Mouse (Mus musculus): ENCODE data around the gene Ophn1. TPM values are rescaled to one million over a fixed set of nuclear protein-coding genes. Genes with fewer than 3 reads are reported as not detected.

The Ophn1 gene
- polyA plus RNA-seq, 1 experiment from 2014 or later: 11.0 TPM

DNA sequence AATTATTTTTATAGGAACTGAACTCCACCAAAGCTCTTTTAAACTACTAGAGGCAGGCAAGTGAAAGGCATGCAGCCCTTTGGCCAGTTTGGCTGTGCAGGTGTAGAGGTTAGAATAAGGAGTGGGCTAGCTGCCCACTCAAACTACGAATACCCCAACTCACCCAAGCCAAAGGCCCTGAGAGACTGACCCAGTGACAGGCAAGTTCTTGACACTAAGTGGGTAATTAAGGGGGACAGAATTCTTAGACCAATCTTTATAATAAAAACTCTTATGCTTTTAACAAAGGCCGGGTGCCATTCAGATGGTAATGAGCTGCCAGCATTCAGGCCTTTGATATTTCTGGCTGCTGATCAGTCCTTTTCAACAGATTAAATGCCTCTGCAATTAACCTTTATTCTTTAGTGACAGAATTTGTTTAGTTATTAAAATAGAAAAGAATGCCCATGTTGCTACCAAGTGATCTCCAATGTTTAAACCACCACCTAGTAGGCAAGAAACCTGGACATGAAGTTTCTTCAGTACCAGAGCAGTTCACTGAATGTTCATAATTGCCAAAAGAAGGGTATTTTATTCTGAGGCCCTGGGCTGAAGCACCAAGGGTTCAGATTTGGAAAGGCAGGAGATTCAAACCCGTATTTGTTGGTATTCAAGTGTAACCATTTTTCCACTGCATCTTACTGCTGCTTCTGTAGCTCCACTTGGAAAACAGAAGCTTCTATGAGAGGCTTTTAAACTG is 262.0 kb downstream of the Ophn1 start:
- no peak overlapping the region for H3K9ac ChIP-seq (ENCODE audit: low read length)
- no peak for ATAC-seq (replicated peaks; ENCODE audit: low FRiP score, low TSS enrichment, low read depth)
- no peak overlapping the region for H3K4me3 ChIP-seq (ENCODE audit: low read depth, low read length)
- no peak overlapping the region for H3K4me2 ChIP-seq (ENCODE audit: low read length)
- H3K27me3 ChIP-seq (replicated peaks; ENCODE audit: control insufficient read depth, insufficient read depth, low read length): no peaks in the 10 kb centered on the region
- 84% methylated on average over 3 of the region's 3 CpGs for WGBS
- no peak overlapping the region for H3K27ac ChIP-seq (ENCODE audit: low read depth)
- DNase-seq (ENCODE audit: low spot score): no peak
- no peaks in the 10 kb centered on the region for H3K9me3 ChIP-seq (ENCODE audit: control insufficient read depth, low read length)
- no peaks in the 10 kb centered on the region for H3K36me3 ChIP-seq (ENCODE audit: control insufficient read depth, insufficient read depth, low read length)
- no peaks in the 10 kb centered on the region for H3K4me1 ChIP-seq (replicated peaks; ENCODE audit: control insufficient read depth, insufficient read depth, low read length)

DNA sequence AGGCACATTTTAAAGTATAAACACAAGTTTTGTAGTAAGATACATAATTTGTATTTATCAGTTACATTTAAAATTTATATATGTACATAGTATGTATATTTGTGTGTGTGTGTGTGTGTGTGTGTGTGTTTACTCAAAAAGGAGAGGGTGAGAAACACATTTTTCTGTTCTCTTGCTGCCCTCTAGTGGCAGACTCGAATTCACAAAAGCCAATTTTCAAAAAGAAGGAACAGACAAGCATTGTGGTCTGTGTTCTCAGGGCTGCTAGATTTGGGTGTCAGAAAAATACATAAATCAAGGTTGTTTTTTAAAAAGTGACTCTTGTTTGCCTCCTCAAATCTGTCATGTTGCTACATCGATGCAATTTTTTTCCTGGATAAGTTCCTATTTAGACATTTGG is 272.0 kb downstream of the Ophn1 start:
- no peaks in the 10 kb centered on the region for H3K4me1 ChIP-seq (replicated peaks; ENCODE audit: control insufficient read depth, insufficient read depth, low read length)
- no peaks in the 10 kb centered on the region for H3K27me3 ChIP-seq (replicated peaks; ENCODE audit: control insufficient read depth, insufficient read depth, low read length)
- no peak overlapping the region for H3K27ac ChIP-seq (ENCODE audit: low read depth)
- WGBS: 5% methylated on average over 2 of the region's 2 CpGs
- H3K9me3 ChIP-seq (ENCODE audit: control insufficient read depth, low read length): no peaks in the 10 kb centered on the region
- ATAC-seq (replicated peaks; ENCODE audit: low FRiP score, low TSS enrichment, low read depth) (no peak), DNase-seq (ENCODE audit: low spot score) (no peak)
- no peak overlapping the region for H3K4me2 ChIP-seq (ENCODE audit: low read length)
- no peak overlapping the region for H3K4me3 ChIP-seq (ENCODE audit: low read depth, low read length)
- H3K9ac ChIP-seq (ENCODE audit: low read length): no peak overlapping the region
- H3K36me3 ChIP-seq (ENCODE audit: control insufficient read depth, insufficient read depth, low read length): no peaks in the 10 kb centered on the region

DNA sequence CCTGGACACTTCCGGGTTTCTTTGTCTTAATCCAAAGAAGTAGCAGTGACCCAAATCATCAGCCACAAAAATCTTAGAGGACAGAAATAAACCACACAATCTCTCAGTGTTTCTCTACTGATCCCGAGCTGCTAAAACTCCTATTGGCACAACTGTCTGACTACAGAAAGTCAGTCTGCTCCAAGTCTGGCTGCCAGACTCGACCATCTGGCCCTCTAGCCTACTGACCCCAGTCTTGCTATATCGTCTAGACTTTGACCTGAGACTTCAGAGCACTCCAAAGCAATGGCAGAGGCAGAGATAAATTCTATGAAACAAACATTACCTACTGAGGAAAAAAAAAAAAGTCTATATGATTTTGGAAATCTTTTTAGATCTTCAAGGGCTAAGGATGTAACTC is 273.4 kb downstream of the Ophn1 start:
- Histone ChIP-seq H3K27me3 (replicated peaks; ENCODE audit: control insufficient read depth, insufficient read depth, low read length) (no peaks in the 10 kb centered on the region), H3K9me3 (ENCODE audit: control insufficient read depth, low read length) (no peaks in the 10 kb centered on the region), H3K4me3 (ENCODE audit: low read depth, low read length) (no peak overlapping the region), H3K9ac (ENCODE audit: low read length) (no peak overlapping the region), H3K4me1 (replicated peaks; ENCODE audit: control insufficient read depth, insufficient read depth, low read length) (no peaks in the 10 kb centered on the region), H3K27ac (ENCODE audit: low read depth) (no peak overlapping the region), H3K36me3 (ENCODE audit: control insufficient read depth, insufficient read depth, low read length) (no peaks in the 10 kb centered on the region), H3K4me2 (ENCODE audit: low read length) (no peak overlapping the region)
- DNase-seq (ENCODE audit: low spot score): no peak
- ATAC-seq (replicated peaks; ENCODE audit: low FRiP score, low TSS enrichment, low read depth): no peak
- 66% methylated on average over 4 of the region's 4 CpGs for WGBS

DNA sequence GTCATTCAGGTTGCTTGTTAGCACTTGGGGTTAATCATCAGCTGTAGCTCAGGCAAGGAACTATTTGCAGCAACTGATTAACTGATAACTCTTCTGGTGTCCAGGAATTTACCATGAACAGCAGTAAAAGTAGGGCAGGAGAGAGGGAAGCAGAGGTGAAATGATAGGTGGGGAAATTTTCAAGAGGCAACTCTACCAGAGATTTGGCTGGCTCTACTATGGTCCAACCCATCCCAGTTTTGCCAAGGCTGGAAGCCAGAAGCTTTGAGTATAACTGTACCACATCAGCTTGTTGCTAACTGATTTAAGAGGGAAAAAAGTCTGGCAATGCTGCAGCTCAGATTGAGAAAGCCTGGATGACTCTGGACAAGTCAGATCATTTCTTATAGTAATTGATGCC is 316.6 kb downstream of the Ophn1 start:
- no peaks in the 10 kb centered on the region for H3K27me3 ChIP-seq (replicated peaks; ENCODE audit: control insufficient read depth, insufficient read depth, low read length)
- H3K4me3 ChIP-seq (ENCODE audit: low read depth, low read length): no peak overlapping the region
- H3K9me3 ChIP-seq (ENCODE audit: control insufficient read depth, low read length): no peaks in the 10 kb centered on the region
- no peak overlapping the region for H3K4me2 ChIP-seq (ENCODE audit: low read length)
- H3K4me1 ChIP-seq (replicated peaks; ENCODE audit: control insufficient read depth, insufficient read depth, low read length): no peaks in the 10 kb centered on the region
- no peak for DNase-seq (ENCODE audit: low spot score)
- no peak overlapping the region for H3K9ac ChIP-seq (ENCODE audit: low read length)
- H3K36me3 ChIP-seq (ENCODE audit: control insufficient read depth, insufficient read depth, low read length): no peaks in the 10 kb centered on the region
- ATAC-seq (replicated peaks; ENCODE audit: low FRiP score, low TSS enrichment, low read depth): no peak
- H3K27ac ChIP-seq (ENCODE audit: low read depth): no peak overlapping the region

DNA sequence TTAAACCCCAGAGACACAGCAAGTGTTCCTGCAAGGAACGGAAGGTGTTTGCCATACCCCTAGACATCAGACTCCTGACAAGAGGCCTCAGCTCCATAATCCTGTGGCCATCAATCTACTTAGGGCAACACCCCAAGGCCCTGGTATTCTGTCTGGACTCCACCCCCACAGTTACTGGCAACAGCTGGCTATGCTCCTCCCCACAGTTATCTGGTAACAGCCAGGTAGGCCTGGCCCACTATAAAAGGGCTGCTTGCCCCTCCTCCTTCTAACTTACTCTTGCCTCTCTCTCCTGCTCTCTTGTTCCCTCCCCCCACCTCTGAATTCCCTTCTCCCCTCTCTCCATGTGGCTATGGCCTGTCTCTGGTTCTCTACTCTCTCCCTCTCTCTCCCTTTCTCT is 344.4 kb downstream of the Ophn1 start:
- ATAC-seq (replicated peaks; ENCODE audit: low FRiP score, low TSS enrichment, low read depth) (no peak), DNase-seq (ENCODE audit: low spot score) (no peak)
- Histone ChIP-seq H3K27me3 (replicated peaks; ENCODE audit: control insufficient read depth, insufficient read depth, low read length) (no peaks in the 10 kb centered on the region), H3K9ac (ENCODE audit: low read length) (no peak overlapping the region), H3K36me3 (ENCODE audit: control insufficient read depth, insufficient read depth, low read length) (no peaks in the 10 kb centered on the region), H3K4me2 (ENCODE audit: low read length) (no peak overlapping the region), H3K27ac (ENCODE audit: low read depth) (no peak overlapping the region), H3K4me3 (ENCODE audit: low read depth, low read length) (no peak overlapping the region), H3K9me3 (ENCODE audit: control insufficient read depth, low read length) (no peaks in the 10 kb centered on the region), H3K4me1 (replicated peaks; ENCODE audit: control insufficient read depth, insufficient read depth, low read length) (no peaks in the 10 kb centered on the region)
- WGBS: 58% methylated on average over 1 of the region's 1 CpGs

DNA sequence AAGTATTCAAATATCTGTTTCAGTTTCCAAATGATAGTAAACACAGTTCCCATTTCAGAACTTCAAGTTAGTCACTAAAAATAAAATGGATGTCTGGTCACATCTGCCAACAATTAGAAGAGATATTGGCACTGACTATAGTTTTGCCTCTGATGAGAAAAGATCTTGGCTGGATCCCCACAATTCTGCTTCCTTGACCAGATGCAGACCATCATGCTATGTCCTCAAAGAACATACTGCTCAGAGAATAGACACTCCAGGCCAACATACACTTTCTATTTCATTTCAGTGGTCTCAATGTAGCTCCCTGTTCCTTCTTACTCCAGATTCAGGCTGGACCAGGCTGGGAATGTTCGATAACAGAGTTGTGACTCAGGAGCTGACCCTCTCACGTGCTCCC is 375.5 kb downstream of the Ophn1 start:
- Histone ChIP-seq H3K4me2 (ENCODE audit: low read length) (no peak overlapping the region), H3K4me3 (ENCODE audit: low read depth, low read length) (no peak overlapping the region), H3K36me3 (ENCODE audit: control insufficient read depth, insufficient read depth, low read length) (no peaks in the 10 kb centered on the region), H3K9ac (ENCODE audit: low read length) (no peak overlapping the region), H3K4me1 (replicated peaks; ENCODE audit: control insufficient read depth, insufficient read depth, low read length) (no peaks in the 10 kb centered on the region), H3K27ac (ENCODE audit: low read depth) (no peak overlapping the region), H3K27me3 (replicated peaks; ENCODE audit: control insufficient read depth, insufficient read depth, low read length) (no peaks in the 10 kb centered on the region), H3K9me3 (ENCODE audit: control insufficient read depth, low read length) (no peaks in the 10 kb centered on the region)
- no peak for ATAC-seq (replicated peaks; ENCODE audit: low FRiP score, low TSS enrichment, low read depth)
- WGBS: 79% methylated on average over 2 of the region's 2 CpGs
- no peak for DNase-seq (ENCODE audit: low spot score)

DNA sequence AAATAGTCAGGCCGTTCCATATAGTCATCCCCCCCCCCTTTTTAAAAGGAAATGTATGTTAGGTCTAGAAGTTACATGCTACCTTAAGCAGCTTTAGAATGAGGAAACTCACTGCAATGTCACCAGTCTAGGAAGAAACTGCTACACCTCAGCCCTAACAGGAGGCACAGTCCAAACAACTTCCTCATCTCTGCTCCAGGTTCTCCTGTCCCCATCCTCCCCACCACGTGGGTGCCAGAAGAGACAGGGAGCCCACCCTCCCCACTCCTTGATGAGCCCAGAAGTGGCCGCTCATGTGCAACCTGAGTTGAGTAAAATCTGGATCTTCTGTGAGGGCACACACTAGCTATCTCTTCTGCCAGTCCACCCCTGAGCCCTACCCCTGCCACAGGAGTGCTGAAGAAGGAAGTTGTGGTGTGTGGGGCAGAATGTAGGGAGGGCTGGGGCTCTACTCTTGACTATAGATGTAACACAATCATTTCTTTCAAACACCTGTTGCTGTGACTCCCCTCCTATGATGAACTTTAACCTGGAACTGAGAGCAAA is 376.4 kb downstream of the Ophn1 start:
- H3K4me3 ChIP-seq (ENCODE audit: low read depth, low read length): no peak overlapping the region
- no peaks in the 10 kb centered on the region for H3K4me1 ChIP-seq (replicated peaks; ENCODE audit: control insufficient read depth, insufficient read depth, low read length)
- H3K27me3 ChIP-seq (replicated peaks; ENCODE audit: control insufficient read depth, insufficient read depth, low read length): no peaks in the 10 kb centered on the region
- ATAC-seq (replicated peaks; ENCODE audit: low FRiP score, low TSS enrichment, low read depth): no peak
- H3K27ac ChIP-seq (ENCODE audit: low read depth): no peak overlapping the region
- H3K4me2 ChIP-seq (ENCODE audit: low read length): no peak overlapping the region
- no peaks in the 10 kb centered on the region for H3K36me3 ChIP-seq (ENCODE audit: control insufficient read depth, insufficient read depth, low read length)
- 64% methylated on average over 3 of the region's 3 CpGs for WGBS
- no peak overlapping the region for H3K9ac ChIP-seq (ENCODE audit: low read length)
- no peak for DNase-seq (ENCODE audit: low spot score)
- no peaks in the 10 kb centered on the region for H3K9me3 ChIP-seq (ENCODE audit: control insufficient read depth, low read length)

Small RNA genes lying within 50 kb of the gene (microRNA-seq; reads per million reads assigned to microRNA genes)
- not detected for gene Gm27554

Other genes with a start within 250 kb of the Ophn1 start
- 22.4 and 24.7 TPM in 2 replicates for gene Yipf6, start 45.3 kb upstream of the Ophn1 start, polyA plus RNA-seq (2014; fragmentation: Nextera tagmentation; extraction: Ambion mirVana)
- gene Stard8, start 112.2 kb upstream of the Ophn1 start, polyA plus RNA-seq (2014; fragmentation: Nextera tagmentation; extraction: Ambion mirVana): 6.3 and 6.6 TPM in 2 replicates
- gene Efnb1, start 245.1 kb upstream of the Ophn1 start, polyA plus RNA-seq (2014; fragmentation: Nextera tagmentation; extraction: Ambion mirVana): 24.5 and 26.9 TPM in 2 replicates